Mouse (Mus musculus) heart, embryonic 12.5 days (tissue): ENCODE results near the gene Rab5c. TPM values are rescaled to one million over a fixed set of nuclear protein-coding genes. Genes with fewer than 3 reads are reported as not detected.

Experiments
- ATAC-seq: fragments of 200-750 bp; cut with Nextera tagmentation; 2 replicates; pipeline ENCODE4 v1.8.0; 2017; ENCODE audit warnings: moderate TSS enrichment, moderate library complexity; ENCODE audit not compliant: insufficient number of reproducible peaks, low FRiP score
- H3K27ac ChIP-seq: fragments of 300-500 bp; sonication (generic); 2 replicates; pipeline ENCODE4 v1.5.1; 2016; ENCODE audit warnings: mild to moderate bottlenecking, moderate library complexity; ENCODE audit not compliant: poor library complexity, severe bottlenecking
- H3K27me3 ChIP-seq: fragments of 300-500 bp; sonication (generic); replicated peaks from 2 replicates; pipeline ENCODE4 v1.6.1; 2016; ENCODE audit warnings: mild to moderate bottlenecking, moderate library complexity
- H3K36me3 ChIP-seq: fragments of 300-500 bp; sonication (generic); 2 replicates; pipeline ENCODE4 v1.6.1; 2016; ENCODE audit warnings: mild to moderate bottlenecking, moderate library complexity
- H3K4me1 ChIP-seq: fragments of 300-500 bp; sonication (generic); replicated peaks from 2 replicates; pipeline ENCODE4 v1.6.1; 2016; ENCODE audit warnings: mild to moderate bottlenecking
- H3K4me2 ChIP-seq: fragments of 300-500 bp; sonication (generic); 2 replicates; pipeline ENCODE4 v1.6.1; 2016; ENCODE audit warnings: mild to moderate bottlenecking, moderate library complexity
- H3K4me3 ChIP-seq: fragments of 300-500 bp; sonication (generic); 2 replicates; pipeline ENCODE4 v1.5.1; 2016; ENCODE audit warnings: mild to moderate bottlenecking
- H3K9ac ChIP-seq: fragments of 300-500 bp; sonication (generic); 2 replicates; pipeline ENCODE4 v1.6.1; 2016; ENCODE audit warnings: mild to moderate bottlenecking, moderate library complexity
- H3K9me3 ChIP-seq: fragments of 300-500 bp; sonication (generic); replicated peaks from 2 replicates; pipeline ENCODE4 v1.6.1; 2016; ENCODE audit warnings: mild to moderate bottlenecking, moderate library complexity
- WGBS: fragments of 180-500 bp; shearing (Covaris S2); methylation state at CpG from one replicate; pipeline ENCODE4 v1.1.7; 2016; 5-methylcytosine and 5-hydroxymethylcytosine counted together
- polyA plus RNA-seq: library from polyadenylated mRNA; unstranded; fragments of >200 nt; fragmentation: Nextera tagmentation; extraction: Ambion mirVana; gene quantifications from 2 replicates; pipeline ENCODE4 v1.2.1, GENCODE M21; 2016

Gene Rab5c
- polyA plus RNA-seq, 1 experiment from 2014 or later = 11.4 TPM

DNA sequence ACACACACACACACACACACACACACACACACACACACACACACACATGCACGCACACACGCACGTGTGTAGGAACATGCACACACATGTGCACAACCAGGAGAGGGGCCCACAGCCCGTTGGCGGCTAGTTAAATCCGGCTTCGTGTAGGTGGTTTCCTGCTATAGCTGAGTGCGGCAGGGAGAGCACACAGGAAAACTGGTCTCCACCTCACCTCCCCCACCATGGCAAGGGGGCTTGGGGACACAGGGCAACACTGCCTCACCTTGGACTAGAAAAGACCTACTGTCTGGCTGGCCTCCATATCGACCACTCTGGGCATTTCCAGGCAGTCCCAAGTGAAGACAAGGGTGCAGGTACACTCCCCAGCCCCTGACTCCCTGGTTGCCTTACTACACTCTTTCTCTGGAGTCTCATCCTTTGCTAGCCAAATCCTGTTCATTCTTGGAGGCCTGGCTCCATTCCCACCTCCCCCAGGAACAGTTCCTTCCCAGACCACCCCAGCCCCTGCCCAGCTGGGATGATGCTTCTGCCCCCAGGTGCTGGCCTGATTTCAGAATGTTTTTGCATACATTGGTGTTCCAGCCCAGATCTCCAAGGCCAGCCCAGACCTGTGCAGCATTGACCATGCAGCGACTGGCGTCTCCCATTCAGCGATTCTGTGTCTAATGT, 16.1 kb upstream of the Rab5c start:
- Histone ChIP-seq H3K36me3 (no peaks in the 10 kb centered on the region), H3K4me2 (no peak overlapping the region), H3K27ac (no peak overlapping the region), H3K9ac (no peak overlapping the region), H3K27me3 (peaks cover 84% of the 10 kb centered on the region), H3K9me3 (no peaks in the 10 kb centered on the region; the same call in 1 of the 2 replicates), H3K4me3 (no peak overlapping the region), H3K4me1 (peaks cover 4% of the 10 kb centered on the region; the same call in 1 of the 2 replicates)
- WGBS = 76% methylated on average over 12 of the region's 12 CpGs
- no peak for ATAC-seq

DNA sequence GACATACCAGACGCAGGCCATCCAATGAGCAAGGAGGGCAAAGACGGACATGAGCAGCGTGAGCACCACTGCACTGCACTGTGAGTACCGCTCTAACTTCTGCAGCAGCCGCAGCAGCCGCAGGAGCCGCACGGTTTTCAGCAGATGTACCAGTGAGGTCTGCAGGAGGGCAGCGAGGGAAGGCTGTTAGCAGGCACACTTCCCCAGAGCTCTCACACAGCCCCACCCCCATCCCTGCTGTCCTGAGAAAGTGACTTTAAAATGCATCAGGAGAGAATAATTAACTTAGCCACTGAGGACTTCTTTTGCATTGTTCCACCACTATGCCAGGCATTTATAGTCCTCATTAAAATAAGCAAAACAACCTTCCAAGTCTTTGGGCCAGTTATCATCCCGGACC, 14.3 kb upstream of the Rab5c start:
- Histone ChIP-seq H3K4me1 (no peaks in the 10 kb centered on the region), H3K4me3 (no peak overlapping the region), H3K27ac (no peak overlapping the region), H3K36me3 (no peaks in the 10 kb centered on the region), H3K9ac (no peak overlapping the region), H3K4me2 (no peak overlapping the region), H3K9me3 (no peaks in the 10 kb centered on the region; the same call in 1 of the 2 replicates), H3K27me3 (peaks cover 86% of the 10 kb centered on the region)
- no peak for ATAC-seq
- 33% methylated on average over 10 of the region's 10 CpGs for WGBS

DNA sequence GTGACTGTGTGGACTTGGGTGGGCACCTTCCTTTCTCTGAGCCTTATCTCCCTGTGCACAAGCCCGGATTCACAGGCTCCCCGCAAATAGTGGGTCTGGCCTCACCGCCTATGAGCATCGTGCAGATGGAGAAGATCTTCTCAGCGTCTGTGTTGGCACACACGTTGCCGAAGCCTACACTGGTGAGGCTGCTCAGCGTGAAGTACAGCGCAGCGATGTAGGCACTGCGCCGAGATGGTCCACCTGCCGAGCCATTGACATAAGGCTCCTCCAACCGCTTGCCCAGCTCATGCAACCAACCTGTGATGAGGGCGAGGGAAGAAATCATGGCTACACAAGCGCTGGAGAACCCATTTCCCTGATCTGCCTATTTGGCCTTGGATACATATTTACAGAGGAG, 12.1 kb upstream of the Rab5c start:
- Histone ChIP-seq H3K4me2 (no peak overlapping the region), H3K4me1 (no peaks in the 10 kb centered on the region), H3K27me3 (peaks cover 87% of the 10 kb centered on the region), H3K36me3 (no peaks in the 10 kb centered on the region), H3K9me3 (no peaks in the 10 kb centered on the region; the same call in 1 of the 2 replicates), H3K9ac (no peak overlapping the region), H3K27ac (no peak overlapping the region), H3K4me3 (no peak overlapping the region)
- WGBS = 83% methylated on average over 16 of the region's 16 CpGs
- ATAC-seq = no peak

DNA sequence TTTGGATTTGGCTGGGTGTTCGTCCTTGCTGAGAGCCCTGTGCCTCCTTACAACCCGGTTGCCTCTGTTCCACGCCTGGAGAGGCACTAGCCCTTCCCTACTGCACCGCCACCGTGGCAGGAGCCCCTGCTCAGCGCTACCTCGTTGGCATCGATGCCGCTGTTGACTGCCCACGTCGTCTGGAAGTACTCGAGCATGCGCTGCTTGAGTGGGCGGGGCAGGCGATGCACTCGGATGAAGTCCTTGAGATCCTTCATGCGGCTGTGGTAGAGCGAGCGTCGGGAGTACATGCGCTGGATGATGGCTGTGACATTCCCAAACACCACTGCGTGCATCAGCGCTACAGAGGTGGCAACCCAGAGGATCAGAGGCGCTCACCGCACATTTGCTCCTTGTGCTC, 11.5 kb upstream of the Rab5c start:
- 28% methylated on average over 25 of the region's 25 CpGs for WGBS
- Histone ChIP-seq H3K4me1 (no peaks in the 10 kb centered on the region), H3K36me3 (no peaks in the 10 kb centered on the region), H3K4me2 (no peak overlapping the region), H3K27ac (no peak overlapping the region), H3K9ac (no peak overlapping the region), H3K9me3 (no peaks in the 10 kb centered on the region; the same call in 1 of the 2 replicates), H3K4me3 (no peak overlapping the region), H3K27me3 (peaks cover 81% of the 10 kb centered on the region)
- ATAC-seq = no peak

DNA sequence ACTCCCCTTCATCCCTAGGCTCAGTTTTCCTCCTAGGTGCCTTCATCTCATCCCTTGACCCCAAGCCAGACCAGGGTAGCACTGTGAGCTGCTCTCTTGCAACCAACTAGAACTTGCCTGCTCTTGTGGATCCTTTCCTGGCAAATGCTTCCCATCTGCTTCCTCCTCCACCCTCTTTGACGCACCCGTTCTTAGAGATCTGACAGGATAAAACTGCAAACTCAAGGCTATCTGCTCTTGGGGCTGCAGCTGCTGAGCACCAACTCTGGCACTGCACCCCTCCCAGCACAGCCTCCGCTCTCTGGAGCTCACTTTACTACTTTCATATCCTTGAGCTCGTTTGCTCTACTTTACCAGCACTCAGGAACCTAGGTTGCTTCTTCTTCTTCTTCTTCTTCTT, 10.6 kb upstream of the Rab5c start:
- no peak overlapping the region for H3K4me2 ChIP-seq
- H3K36me3 ChIP-seq = no peaks in the 10 kb centered on the region
- ATAC-seq = no peak
- no peak overlapping the region for H3K9ac ChIP-seq
- H3K27me3 ChIP-seq = peaks cover 73% of the 10 kb centered on the region
- no peak overlapping the region for H3K4me3 ChIP-seq
- H3K4me1 ChIP-seq = no peaks in the 10 kb centered on the region
- no peak overlapping the region for H3K27ac ChIP-seq
- WGBS = 62% methylated on average over 4 of the region's 4 CpGs
- H3K9me3 ChIP-seq = no peaks in the 10 kb centered on the region; the same call in 1 of the 2 replicates

GRCm38 (mm10) chr11:100747114-100747513, 9.1 kb upstream of the Rab5c start:
- Histone ChIP-seq H3K36me3 (no peaks in the 10 kb centered on the region), H3K27ac (no peak overlapping the region), H3K4me3 (no peak overlapping the region), H3K9me3 (no peaks in the 10 kb centered on the region; the same call in 1 of the 2 replicates), H3K9ac (no peak overlapping the region), H3K4me1 (no peaks in the 10 kb centered on the region), H3K27me3 (peaks cover 62% of the 10 kb centered on the region), H3K4me2 (no peak overlapping the region)
- 61% methylated on average over 5 of the region's 5 CpGs for WGBS
- no peak for ATAC-seq

- H3K4me3 ChIP-seq = no peak overlapping the region
- 75% methylated on average over 10 of the region's 10 CpGs for whole genome bisulfite sequencing
- H3K4me2 ChIP-seq = no peak overlapping the region
These were observed 8.5 kb upstream of the Rab5c start for GRCm38 (mm10) chr11:100746546-100746945.

GRCm38 (mm10) chr11:100745085-100745484, 7.1 kb upstream of the Rab5c start:
- H3K4me1 ChIP-seq = no peaks in the 10 kb centered on the region
- no peak overlapping the region for H3K4me3 ChIP-seq
- H3K27me3 ChIP-seq = peaks cover 50% of the 10 kb centered on the region
- no peaks in the 10 kb centered on the region for H3K36me3 ChIP-seq
- WGBS = 15% methylated on average over 6 of the region's 6 CpGs
- no peak overlapping the region for H3K27ac ChIP-seq
- H3K9ac ChIP-seq = no peak overlapping the region
- no peaks in the 10 kb centered on the region for H3K9me3 ChIP-seq
- peak; percentile 52; the same call in 1 of the 2 replicates for ATAC-seq
- H3K4me2 ChIP-seq = no peak overlapping the region

More at GRCm38 (mm10) chr11:100746546-100746945, 8.5 kb upstream of the Rab5c start:
- Histone ChIP-seq H3K27ac (no peak overlapping the region), H3K4me1 (no peaks in the 10 kb centered on the region), H3K9me3 (no peaks in the 10 kb centered on the region; the same call in 1 of the 2 replicates), H3K36me3 (no peaks in the 10 kb centered on the region), H3K27me3 (peaks cover 57% of the 10 kb centered on the region), H3K9ac (no peak overlapping the region)
- ATAC-seq = no peak

DNA sequence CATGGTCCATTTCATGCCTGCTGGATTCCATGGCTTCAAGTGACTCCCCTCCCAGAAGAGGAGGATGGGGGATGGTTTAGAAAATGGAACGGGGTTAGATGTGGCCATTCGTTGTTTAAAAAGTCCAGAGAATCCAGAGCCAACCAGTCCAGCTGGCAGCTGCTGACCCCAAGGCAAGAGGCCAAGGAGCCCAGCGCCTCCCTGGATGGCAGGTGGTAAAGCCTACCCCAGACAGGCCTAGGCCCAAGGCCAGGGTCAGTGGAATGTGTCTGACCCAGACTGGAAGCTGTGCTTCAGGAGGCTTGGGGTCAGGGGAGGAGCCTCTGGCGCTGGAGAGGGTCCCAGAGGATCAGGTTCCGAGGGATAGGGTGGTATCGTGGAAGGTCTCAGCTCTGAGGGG, 3.3 kb upstream of the Rab5c start:
- 59% methylated on average over 6 of the region's 6 CpGs for WGBS
- no peak for ATAC-seq
- peaks cover 11% of the 10 kb centered on the region for H3K4me1 ChIP-seq
- no peak overlapping the region for H3K4me2 ChIP-seq
- no peak overlapping the region for H3K4me3 ChIP-seq
- H3K27me3 ChIP-seq = peaks cover 18% of the 10 kb centered on the region
- no peaks in the 10 kb centered on the region for H3K36me3 ChIP-seq
- no peak overlapping the region for H3K27ac ChIP-seq
- no peaks in the 10 kb centered on the region for H3K9me3 ChIP-seq
- H3K9ac ChIP-seq = no peak overlapping the region

GRCm38 (mm10) chr11:100738749-100739148, 734 bp upstream of the Rab5c start:
- H3K9me3 ChIP-seq = no peaks in the 10 kb centered on the region
- H3K9ac ChIP-seq = 0 out of 2 replicates have a peak overlapping the region, but pooled peaks have one; percentile 67
- no peak overlapping the region for H3K27ac ChIP-seq
- H3K4me1 ChIP-seq = peaks cover 24% of the 10 kb centered on the region
- peak overlapping the region; percentile 99 for H3K4me3 ChIP-seq
- ATAC-seq = no peak
- peaks cover 7% of the 10 kb centered on the region for H3K27me3 ChIP-seq
- 19% methylated on average over 5 of the region's 5 CpGs for WGBS
- H3K36me3 ChIP-seq = 0 out of 2 replicates have a peak, but pooled peaks cover 3% of the 10 kb centered on the region
- peak overlapping the region; percentile 98 for H3K4me2 ChIP-seq

GRCm38 (mm10) chr11:100737105-100737733, 796 bp downstream of the Rab5c start:
- 2% methylated on average over 13 of the region's 13 CpGs for WGBS

More at GRCm38 (mm10) chr11:100737105-100737733, 796 bp downstream of the Rab5c start:
- Histone ChIP-seq H3K36me3 (peaks cover 9% of the 10 kb centered on the region; the same call in 1 of the 2 replicates), H3K4me2 (peak overlapping the region; percentile 98), H3K9me3 (no peaks in the 10 kb centered on the region), H3K4me1 (peaks cover 24% of the 10 kb centered on the region), H3K4me3 (peak overlapping the region; percentile 99), H3K27ac (0 out of 2 replicates have a peak overlapping the region, but pooled peaks have one; percentile 65), H3K9ac (peak overlapping the region; percentile 98), H3K27me3 (peaks cover 7% of the 10 kb centered on the region)
- no peak for ATAC-seq
